Mouse (Mus musculus) C2C12 (cell line): ENCODE measurements around the gene Ccdc78. TPM values are rescaled to one million over a fixed set of nuclear protein-coding genes. Genes with fewer than 3 reads are reported as not detected.
A peak's percentile ranks its signal among the peaks of the same experiment; 100 is the strongest.

Experiments used
- H3K27me3 ChIP-seq: one replicate; pipeline ENCODE4 v1.6.1; 2011; ENCODE audit not compliant: control insufficient read depth, insufficient read depth, insufficient read length
- H3K36me3 ChIP-seq: one replicate; pipeline ENCODE4 v1.6.1; 2011; ENCODE audit not compliant: control insufficient read depth, insufficient read depth
- H3K4me3 ChIP-seq: one replicate; pipeline ENCODE4 v1.5.1; 2011; ENCODE audit warnings: mild to moderate bottlenecking, control low read depth; ENCODE audit not compliant: poor library complexity, insufficient read depth, severe bottlenecking
- H3K79me2 ChIP-seq: one replicate; pipeline ENCODE4 v1.6.1; 2011; ENCODE audit not compliant: control insufficient read depth, insufficient read depth
- H3K79me3 ChIP-seq: one replicate; pipeline ENCODE4 v1.6.1; 2011; ENCODE audit warnings: low read depth, control low read depth
- H3ac ChIP-seq: one replicate; pipeline ENCODE3; 2011; ENCODE audit warnings: low read depth; ENCODE audit not compliant: control insufficient read depth, insufficient read length
- CEBPB ChIP-seq: IDR thresholded peaks from one replicate; pipeline ENCODE4 v1.6.1; 2011; ENCODE audit warnings: low read depth, mild to moderate bottlenecking, control low read depth, moderate library complexity
- CTCF ChIP-seq: IDR thresholded peaks from one replicate; pipeline ENCODE4 v1.5.1; 2011; ENCODE audit not compliant: control insufficient read depth, insufficient read depth, insufficient read length
- FOSL1 ChIP-seq: IDR thresholded peaks from one replicate; pipeline ENCODE4 v1.8.0; 2011; ENCODE audit warnings: mild to moderate bottlenecking, low read length; ENCODE audit not compliant: poor library complexity, insufficient read depth, severe bottlenecking
- MAX ChIP-seq: IDR thresholded peaks from one replicate; pipeline ENCODE4 v1.6.1; 2011; ENCODE audit warnings: mild to moderate bottlenecking, control low read depth
- MYOD1 ChIP-seq: IDR thresholded peaks from one replicate; pipeline ENCODE4 v1.6.1; 2011; ENCODE audit warnings: low read depth; ENCODE audit not compliant: control insufficient read depth, insufficient read length
- MYOG ChIP-seq: IDR thresholded peaks from one replicate; pipeline ENCODE4 v1.6.1; 2011; ENCODE audit not compliant: control insufficient read depth, insufficient read length; ENCODE audit errors: extremely low read depth
- USF1 ChIP-seq: IDR thresholded peaks from one replicate; pipeline ENCODE4 v1.6.1; 2011; ENCODE audit warnings: low read depth, mild to moderate bottlenecking, control low read depth, moderate library complexity
- polyA plus RNA-seq: library from polyadenylated mRNA; unstranded; fragments of >200 nt; fragmentation: generic; extraction: Trizol; gene quantifications from one replicate; pipeline ENCODE4 v1.2.1, GENCODE M21; 2012; ENCODE audit warnings: missing spikeins

Ccdc78 gene
- polyA plus RNA-seq, 1 experiment: 0.12 TPM

DNA sequence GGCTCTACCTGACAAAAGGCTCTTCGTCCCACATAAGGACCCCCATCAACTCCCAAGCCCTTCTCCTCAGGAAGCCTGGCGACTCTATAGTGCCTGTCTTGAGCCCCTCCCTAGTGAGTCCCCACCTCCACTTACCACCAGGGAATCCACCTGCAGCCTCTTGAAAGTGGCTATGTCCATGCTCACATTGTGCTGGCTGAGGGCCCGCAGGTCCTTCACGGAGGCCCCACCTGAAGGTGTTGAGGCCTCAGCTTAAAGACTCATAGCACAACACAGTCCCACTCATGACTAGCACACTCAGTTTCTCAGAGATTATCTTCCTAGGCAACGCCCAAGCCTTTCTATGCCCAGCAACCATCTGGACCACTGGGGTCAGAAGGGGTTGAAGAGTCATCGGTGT, 37.1 kb upstream of the Ccdc78 start:
- H3K4me3 ChIP-seq: no peak overlapping the region
- no peaks in the 10 kb centered on the region for H3K36me3 ChIP-seq
- no peaks in the 10 kb centered on the region for H3K27me3 ChIP-seq
- H3K79me3 ChIP-seq: peaks cover 2% of the 10 kb centered on the region
- H3ac ChIP-seq: no peak overlapping the region
- peaks cover 19% of the 10 kb centered on the region for H3K79me2 ChIP-seq
- no peak for TF ChIP-seq USF1
- no peak for TF ChIP-seq CTCF
- TF ChIP-seq MYOG: no peak
- no peak for TF ChIP-seq MAX
- no peak for TF ChIP-seq CEBPB
- TF ChIP-seq MYOD1: no peak
- no peak for TF ChIP-seq FOSL1

DNA sequence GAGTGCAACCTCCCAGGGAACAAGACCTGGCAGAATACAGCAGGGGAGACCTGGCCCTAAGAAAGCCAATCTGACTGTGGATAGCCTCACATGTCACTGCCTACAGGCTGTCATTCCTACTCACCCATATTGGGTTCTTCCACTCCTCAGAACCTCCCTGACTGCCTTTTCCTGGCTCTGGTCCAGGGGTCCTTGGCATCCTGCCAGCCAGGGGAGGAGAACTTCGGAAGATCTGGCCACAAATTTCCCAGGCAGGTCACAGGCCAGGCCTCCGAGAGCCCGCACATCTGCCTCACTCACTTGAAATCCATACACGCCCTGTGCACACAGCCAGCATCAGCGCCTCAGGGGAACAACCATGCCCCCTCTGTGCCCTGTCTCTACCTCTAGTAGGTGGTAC, 34.9 kb upstream of the Ccdc78 start:
- H3K79me2 ChIP-seq: peaks cover 19% of the 10 kb centered on the region
- no peak overlapping the region for H3K4me3 ChIP-seq
- H3K79me3 ChIP-seq: peaks cover 2% of the 10 kb centered on the region
- no peaks in the 10 kb centered on the region for H3K36me3 ChIP-seq
- TF ChIP-seq CEBPB (no peak), MAX (no peak), MYOG (no peak), CTCF (no peak), MYOD1 (no peak), FOSL1 (no peak), USF1 (no peak)
- H3ac ChIP-seq: no peak overlapping the region
- no peaks in the 10 kb centered on the region for H3K27me3 ChIP-seq

DNA sequence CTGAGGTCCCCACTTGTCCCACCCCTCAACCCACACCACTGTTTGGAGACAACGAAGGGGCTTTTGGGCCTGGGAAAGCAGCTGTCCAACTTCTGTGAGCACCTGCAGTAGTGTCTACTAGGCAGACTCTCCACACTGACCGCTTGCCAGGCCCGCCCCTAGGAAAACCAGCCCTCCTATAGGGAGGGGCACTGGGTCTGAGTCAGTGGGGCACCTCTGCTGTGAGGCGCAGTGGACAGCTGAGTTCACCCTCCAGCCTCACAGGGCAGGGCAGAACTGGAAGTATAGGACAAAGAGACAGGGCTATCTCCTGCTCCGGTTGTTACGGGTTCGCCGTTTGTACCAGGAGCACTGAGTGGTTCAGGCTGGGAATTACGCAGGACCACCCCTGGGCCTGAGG, 32.1 kb upstream of the Ccdc78 start, which contains the start of gene Msln:
Gene Msln (minus strand): TSS at position 138 of the 400 bp plus-strand sequence.
- Histone ChIP-seq H3K79me2 (peaks cover 19% of the 10 kb centered on the region), H3K36me3 (no peaks in the 10 kb centered on the region)

DNA sequence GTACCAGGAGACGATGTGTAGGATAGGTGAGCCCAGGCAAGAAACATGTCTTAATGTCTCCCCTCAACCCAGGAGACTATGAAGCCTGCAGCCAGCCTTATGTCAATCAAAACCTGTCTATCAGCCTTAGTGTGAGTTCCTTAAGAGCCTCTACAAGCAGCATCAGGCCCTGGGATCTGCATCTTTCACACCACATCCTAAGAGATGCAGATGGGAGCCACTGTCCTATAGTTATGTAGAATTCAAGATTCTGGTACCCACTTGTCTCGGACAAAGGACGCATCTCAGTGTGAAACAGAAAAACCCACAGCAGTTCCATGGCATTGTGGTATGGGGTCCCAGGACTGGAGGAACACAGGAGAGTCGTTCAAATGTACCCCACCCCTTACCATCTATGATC, 31.3 kb upstream of the Ccdc78 start:
- Histone ChIP-seq H3K79me3 (peaks cover 2% of the 10 kb centered on the region), H3K27me3 (no peaks in the 10 kb centered on the region), H3K36me3 (no peaks in the 10 kb centered on the region), H3K4me3 (no peak overlapping the region), H3K79me2 (peaks cover 19% of the 10 kb centered on the region), H3ac (no peak overlapping the region)
- TF ChIP-seq CTCF (no peak), MYOD1 (no peak), USF1 (no peak), MAX (no peak), MYOG (no peak), CEBPB (no peak), FOSL1 (no peak)

More for the DNA sequence above, 32.1 kb upstream of the Ccdc78 start, which contains the start of gene Msln:
- no peak for TF ChIP-seq USF1
- TF ChIP-seq FOSL1: no peak
- no peak for TF ChIP-seq MYOG
- no peak for TF ChIP-seq CEBPB
- no peak for TF ChIP-seq MYOD1
- TF ChIP-seq MAX: no peak
- TF ChIP-seq CTCF: no peak
- Histone ChIP-seq H3K4me3 (peak within 1 kb of the TSS; percentile 16), H3K27me3 (no peaks in the 10 kb centered on the region), H3ac (peak within 1 kb of the TSS; percentile 45), H3K79me3 (peaks cover 2% of the 10 kb centered on the region)

DNA sequence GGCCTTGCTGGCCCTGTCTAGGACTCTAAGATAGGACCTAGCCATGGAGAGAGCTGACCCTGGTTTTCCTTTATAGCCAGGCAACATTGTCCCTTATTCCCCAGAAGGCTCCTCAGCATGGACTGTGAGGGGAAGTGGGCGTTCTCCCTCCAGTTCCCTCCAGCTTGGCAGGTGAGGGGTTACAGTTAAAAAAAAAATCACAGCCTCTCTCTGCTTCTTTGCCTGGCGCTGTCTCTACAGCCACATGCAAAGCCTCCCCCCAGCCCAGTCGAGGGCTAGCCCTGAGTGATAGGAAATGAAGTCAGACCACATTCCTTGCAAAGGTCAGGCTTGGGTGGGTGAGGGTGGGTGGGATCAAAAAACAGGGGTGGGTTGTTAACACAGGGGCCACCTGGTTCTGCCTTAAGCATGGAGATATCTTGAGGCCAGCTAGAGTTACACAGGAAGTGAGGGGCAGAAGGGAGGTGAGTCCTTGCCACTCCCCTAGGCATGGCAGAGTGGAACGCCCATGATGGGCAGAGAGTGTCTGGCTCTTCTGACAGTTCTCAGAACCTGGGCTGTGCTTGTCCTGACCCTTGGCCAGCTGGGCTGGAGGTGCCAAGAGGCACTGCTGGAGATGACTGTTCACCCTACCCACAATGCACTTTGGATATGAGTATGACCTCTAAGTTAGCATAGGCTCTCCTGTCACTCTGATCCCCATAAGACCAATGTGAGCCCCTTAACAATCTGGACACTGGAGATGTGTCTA, 30.6 kb upstream of the Ccdc78 start:
- no peaks in the 10 kb centered on the region for H3K36me3 ChIP-seq

More for the DNA sequence above, 30.6 kb upstream of the Ccdc78 start:
- no peaks in the 10 kb centered on the region for H3K27me3 ChIP-seq
- no peak overlapping the region for H3ac ChIP-seq
- peaks cover 19% of the 10 kb centered on the region for H3K79me2 ChIP-seq
- peaks cover 2% of the 10 kb centered on the region for H3K79me3 ChIP-seq
- no peak overlapping the region for H3K4me3 ChIP-seq
- no peak for TF ChIP-seq FOSL1
- TF ChIP-seq CTCF: no peak
- TF ChIP-seq CEBPB: no peak
- no peak for TF ChIP-seq MYOG
- TF ChIP-seq MAX: no peak
- TF ChIP-seq MYOD1: no peak
- TF ChIP-seq USF1: no peak
